Mouse (Mus musculus): Measurements from ENCODE around the gene Mettl23.

DNA sequence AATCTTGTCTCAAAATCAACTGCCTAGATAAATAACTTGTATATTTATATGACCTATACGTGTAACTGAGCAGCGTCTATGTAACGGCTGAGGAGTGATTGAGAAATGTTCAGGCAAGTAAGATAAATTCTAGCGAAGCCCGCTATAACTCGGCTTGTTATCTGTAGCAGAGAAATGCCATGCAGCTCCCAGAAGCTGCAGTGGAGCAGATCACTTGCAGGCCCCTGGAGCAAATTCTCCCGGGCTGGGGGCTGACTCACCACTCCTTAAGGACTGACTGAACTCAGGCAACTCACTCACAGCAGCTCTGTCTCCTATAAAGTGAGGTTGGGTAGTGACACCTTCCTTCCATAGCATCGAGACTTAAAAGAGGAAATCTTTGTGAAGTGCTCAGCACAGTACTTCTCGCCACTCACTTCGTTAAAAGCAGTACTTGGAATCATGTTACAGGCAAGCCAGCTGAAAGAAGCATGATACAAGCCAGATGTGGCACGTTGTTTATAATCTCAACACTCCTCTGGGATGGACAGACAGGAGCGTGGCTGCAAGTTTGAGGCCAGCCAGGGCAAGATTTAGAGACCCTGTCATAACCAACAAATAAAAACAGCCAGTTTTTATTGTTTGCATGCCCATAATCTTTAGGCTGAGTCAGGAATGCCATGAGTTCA lies 14.2 kb downstream of the Mettl23 start:
- TF ChIP-seq CTCF (IDR thresholded peaks at IDR 0.05; ENCODE audit: low read depth) = no peak
- no peak for TF ChIP-seq EP300 (IDR thresholded peaks at IDR 0.05; ENCODE audit: low read depth)

Data from heart, postnatal 0 days (tissue).